Mouse (Mus musculus): Measurements from ENCODE around the gene Sf3b4. TPM values are rescaled to one million over a fixed set of nuclear protein-coding genes. Genes with fewer than 3 reads are reported as not detected.

The Sf3b4 gene
- polyA plus RNA-seq, 1 experiment from 2014 or later = 259 TPM

DNA sequence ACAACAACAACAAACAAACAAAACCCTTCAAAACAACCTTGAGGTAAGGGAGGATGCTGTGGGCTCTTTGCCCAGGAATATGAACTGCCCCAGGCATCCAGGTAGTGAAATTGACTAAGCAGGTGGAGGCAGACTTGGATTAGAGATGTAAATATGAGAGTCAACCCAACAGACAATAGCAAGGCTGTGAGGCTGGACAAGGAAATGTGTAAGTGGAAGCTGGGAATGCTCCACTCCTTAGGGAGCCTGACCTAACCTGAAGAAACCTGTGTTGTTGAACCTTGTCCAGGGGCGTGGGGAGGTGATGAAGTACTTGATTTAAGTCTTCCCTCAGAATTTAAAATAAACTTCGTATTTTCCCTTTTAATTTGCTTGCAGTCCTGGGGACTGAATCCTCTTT is 6.8 kb downstream of the Sf3b4 start:
- Histone ChIP-seq H3K4me2 (ENCODE audit: low read depth, severe bottlenecking) (no peak overlapping the region), H3K36me3 (ENCODE audit: control insufficient read depth, insufficient read depth, low read length) (peaks cover 17% of the 10 kb centered on the region), H3K27me3 (ENCODE audit: control insufficient read depth, insufficient read depth, low read length) (no peaks in the 10 kb centered on the region), H3K27ac (replicated peaks; ENCODE audit: low read depth, low read length) (no peak overlapping the region), H3K4me1 (ENCODE audit: control insufficient read depth, insufficient read depth, low read length) (peaks cover 14% of the 10 kb centered on the region), H3K4me3 (ENCODE audit: low read depth, low read length) (no peak overlapping the region), H3K9me3 (ENCODE audit: control insufficient read depth, low read length) (no peaks in the 10 kb centered on the region), H3K9ac (ENCODE audit: low read length) (no peak overlapping the region)
- ATAC-seq (ENCODE audit: insufficient number of reproducible peaks, low FRiP score, low TSS enrichment, low read depth) (no peak), DNase-seq (ENCODE audit: low spot score) (no peak)
- WGBS = 96% methylated on average over 2 of the region's 2 CpGs

DNA sequence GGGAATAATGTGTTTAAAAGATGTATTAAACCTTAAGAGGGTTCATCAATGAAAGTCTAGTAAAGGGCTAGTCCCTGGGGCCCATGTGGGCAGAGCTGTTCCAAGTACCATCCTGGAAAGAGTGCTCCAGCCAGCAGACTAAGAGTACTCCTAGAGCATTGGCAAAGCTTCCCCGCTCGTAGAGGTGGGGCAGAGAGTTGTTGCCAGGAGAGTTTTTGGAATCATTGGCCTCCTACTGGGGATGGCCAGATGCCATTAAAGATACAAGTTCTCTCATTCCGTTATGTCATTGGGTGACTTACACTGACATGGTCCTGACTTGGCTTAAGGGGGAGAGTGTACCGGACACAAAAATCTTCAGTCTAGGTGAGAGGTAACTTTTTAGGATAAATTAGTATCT is 7.4 kb downstream of the Sf3b4 start:
- no peak overlapping the region for H3K27ac ChIP-seq (replicated peaks; ENCODE audit: low read depth, low read length)
- H3K27me3 ChIP-seq (ENCODE audit: control insufficient read depth, insufficient read depth, low read length) = no peaks in the 10 kb centered on the region
- peaks cover 13% of the 10 kb centered on the region for H3K36me3 ChIP-seq (ENCODE audit: control insufficient read depth, insufficient read depth, low read length)
- H3K4me2 ChIP-seq (ENCODE audit: low read depth, severe bottlenecking) = no peak overlapping the region
- 69% methylated on average over 4 of the region's 4 CpGs for WGBS
- no peak overlapping the region for H3K4me3 ChIP-seq (ENCODE audit: low read depth, low read length)
- ATAC-seq (ENCODE audit: insufficient number of reproducible peaks, low FRiP score, low TSS enrichment, low read depth) (no peak), DNase-seq (ENCODE audit: low spot score) (no peak)
- H3K9ac ChIP-seq (ENCODE audit: low read length) = no peak overlapping the region
- no peaks in the 10 kb centered on the region for H3K9me3 ChIP-seq (ENCODE audit: control insufficient read depth, low read length)
- H3K4me1 ChIP-seq (ENCODE audit: control insufficient read depth, insufficient read depth, low read length) = peaks cover 14% of the 10 kb centered on the region

DNA sequence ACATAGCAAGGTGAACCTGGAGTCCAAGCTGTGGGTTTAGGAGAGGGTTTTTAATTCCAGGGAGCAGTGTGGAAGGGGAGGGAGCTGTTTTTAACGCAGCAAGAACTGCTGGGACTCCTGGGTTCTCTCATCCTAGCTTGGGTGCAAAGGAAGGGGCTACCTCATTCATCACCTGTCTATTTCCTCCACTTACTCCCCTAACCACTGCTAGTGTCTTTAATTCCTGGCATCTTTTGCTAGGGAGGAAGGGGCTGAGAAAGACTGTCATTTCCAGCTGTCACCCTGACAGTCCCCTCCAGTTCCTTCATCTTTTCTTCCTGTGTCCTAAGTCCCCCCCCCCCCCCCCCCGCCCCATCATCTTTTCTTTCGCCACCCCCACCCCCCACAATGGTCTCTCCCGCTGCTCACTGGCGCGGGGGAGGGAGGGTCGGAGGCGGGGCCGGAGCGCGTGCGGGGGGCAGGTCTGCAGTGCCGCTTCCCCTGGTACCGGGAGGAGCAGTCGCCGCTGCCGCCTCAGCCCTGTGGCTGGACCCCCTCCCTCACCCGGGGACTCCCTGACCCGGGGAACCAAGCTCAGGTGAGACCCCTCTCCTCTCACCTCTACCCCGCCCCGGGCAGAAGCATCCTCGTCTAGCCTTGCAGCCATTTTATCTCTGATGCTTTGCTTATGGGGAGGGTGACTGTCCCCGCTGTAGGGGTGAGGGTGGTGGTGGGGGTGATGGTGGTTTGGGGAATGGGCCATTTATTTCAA is 8.8 kb downstream of the Sf3b4 start, which contains the start of gene Sv2a:
Sv2a (plus strand) TSS at position 425 of the 751 bp plus-strand sequence.
- peak within 1 kb of the TSS; percentile 69 for H3K9ac ChIP-seq (ENCODE audit: low read length)
- peaks cover 10% of the 10 kb centered on the region for H3K36me3 ChIP-seq (ENCODE audit: control insufficient read depth, insufficient read depth, low read length)
- H3K27me3 ChIP-seq (ENCODE audit: control insufficient read depth, insufficient read depth, low read length) = no peaks in the 10 kb centered on the region
- WGBS = under 1% methylated on average over 13 of the region's 23 CpGs
- ATAC-seq (ENCODE audit: insufficient number of reproducible peaks, low FRiP score, low TSS enrichment, low read depth) (peak; percentile 23; the same call in 1 of the 2 replicates), DNase-seq (ENCODE audit: low spot score) (peak; percentile 50)
- H3K4me1 ChIP-seq (ENCODE audit: control insufficient read depth, insufficient read depth, low read length) = peaks cover 14% of the 10 kb centered on the region
- peak within 1 kb of the TSS; percentile 48 for H3K4me3 ChIP-seq (ENCODE audit: low read depth, low read length)
- no peaks in the 10 kb centered on the region for H3K9me3 ChIP-seq (ENCODE audit: control insufficient read depth, low read length)
- H3K4me2 ChIP-seq (ENCODE audit: low read depth, severe bottlenecking) = peak within 1 kb of the TSS; percentile 77
- H3K27ac ChIP-seq (replicated peaks; ENCODE audit: low read depth, low read length) = no peak within 1 kb of the TSS

DNA sequence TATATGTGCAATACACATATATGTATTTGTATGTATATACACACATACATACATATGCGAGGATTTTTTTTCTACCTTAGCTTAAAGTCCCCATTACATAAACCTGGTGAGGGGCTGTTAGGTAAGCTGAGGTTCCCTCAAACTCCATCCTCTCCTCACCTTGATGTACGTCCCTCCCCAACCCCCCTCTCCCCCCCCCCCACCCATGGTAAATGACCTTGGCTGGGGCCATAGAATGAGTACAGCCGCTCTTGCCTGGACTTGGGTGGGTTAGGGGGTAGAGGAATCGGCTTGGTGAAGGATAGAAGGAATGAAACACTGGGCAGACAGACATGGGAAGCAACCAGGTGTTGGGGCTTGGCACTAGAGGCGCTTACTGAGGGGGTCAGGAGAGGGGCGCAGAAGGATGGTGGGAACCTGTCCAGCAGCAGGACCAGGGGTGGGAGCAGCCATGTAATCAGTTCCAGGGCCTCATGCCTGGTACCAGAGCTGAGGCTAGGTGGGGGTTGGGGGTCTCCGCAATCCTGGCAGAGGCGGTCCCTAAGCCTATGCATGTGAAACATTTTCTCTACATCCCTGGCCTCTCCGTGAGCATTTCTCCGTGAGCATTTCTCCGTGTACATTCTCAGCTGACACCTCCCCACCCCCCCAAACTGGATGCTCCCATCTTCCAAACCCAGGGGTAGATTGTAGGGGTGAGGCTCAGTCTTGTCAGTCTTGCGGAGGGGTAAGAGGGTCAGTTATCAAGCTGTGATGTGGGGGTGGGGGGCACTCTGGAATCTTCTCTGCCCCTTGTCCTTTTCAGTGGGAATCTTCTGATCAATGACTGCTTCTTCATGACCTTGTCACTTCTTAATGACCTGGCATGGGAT is 9.6 kb downstream of the Sf3b4 start:
- 30% methylated on average over 12 of the region's 12 CpGs for WGBS
- DNase-seq (ENCODE audit: low spot score) (no peak), ATAC-seq (ENCODE audit: insufficient number of reproducible peaks, low FRiP score, low TSS enrichment, low read depth) (no peak)
- H3K36me3 ChIP-seq (ENCODE audit: control insufficient read depth, insufficient read depth, low read length) = peaks cover 2% of the 10 kb centered on the region; the same call in 1 of the 2 replicates
- H3K9ac ChIP-seq (ENCODE audit: low read length) = no peak overlapping the region
- H3K27ac ChIP-seq (replicated peaks; ENCODE audit: low read depth, low read length) = no peak overlapping the region
- peak overlapping the region; percentile 77 for H3K4me2 ChIP-seq (ENCODE audit: low read depth, severe bottlenecking)
- no peaks in the 10 kb centered on the region for H3K27me3 ChIP-seq (ENCODE audit: control insufficient read depth, insufficient read depth, low read length)
- H3K4me3 ChIP-seq (ENCODE audit: low read depth, low read length) = peak overlapping the region; percentile 48; the same call in 1 of the 2 replicates
- peaks cover 14% of the 10 kb centered on the region for H3K4me1 ChIP-seq (ENCODE audit: control insufficient read depth, insufficient read depth, low read length)
- no peaks in the 10 kb centered on the region for H3K9me3 ChIP-seq (ENCODE audit: control insufficient read depth, low read length)

- Histone ChIP-seq H3K9ac (ENCODE audit: low read length) (no peak overlapping the region), H3K36me3 (ENCODE audit: control insufficient read depth, insufficient read depth, low read length) (peaks cover 2% of the 10 kb centered on the region; the same call in 1 of the 2 replicates), H3K4me3 (ENCODE audit: low read depth, low read length) (no peak overlapping the region), H3K9me3 (ENCODE audit: control insufficient read depth, low read length) (no peaks in the 10 kb centered on the region), H3K4me2 (ENCODE audit: low read depth, severe bottlenecking) (no peak overlapping the region), H3K27me3 (ENCODE audit: control insufficient read depth, insufficient read depth, low read length) (no peaks in the 10 kb centered on the region), H3K27ac (replicated peaks; ENCODE audit: low read depth, low read length) (no peak overlapping the region), H3K4me1 (ENCODE audit: control insufficient read depth, insufficient read depth, low read length) (peaks cover 14% of the 10 kb centered on the region)
- ATAC-seq (ENCODE audit: insufficient number of reproducible peaks, low FRiP score, low TSS enrichment, low read depth) = no peak
- WGBS = 15% methylated on average over 4 of the region's 4 CpGs
- no peak for DNase-seq (ENCODE audit: low spot score)
Measured at GRCm38 (mm10) chr3:96182382-96182776, 10.2 kb downstream of the Sf3b4 start.

DNA sequence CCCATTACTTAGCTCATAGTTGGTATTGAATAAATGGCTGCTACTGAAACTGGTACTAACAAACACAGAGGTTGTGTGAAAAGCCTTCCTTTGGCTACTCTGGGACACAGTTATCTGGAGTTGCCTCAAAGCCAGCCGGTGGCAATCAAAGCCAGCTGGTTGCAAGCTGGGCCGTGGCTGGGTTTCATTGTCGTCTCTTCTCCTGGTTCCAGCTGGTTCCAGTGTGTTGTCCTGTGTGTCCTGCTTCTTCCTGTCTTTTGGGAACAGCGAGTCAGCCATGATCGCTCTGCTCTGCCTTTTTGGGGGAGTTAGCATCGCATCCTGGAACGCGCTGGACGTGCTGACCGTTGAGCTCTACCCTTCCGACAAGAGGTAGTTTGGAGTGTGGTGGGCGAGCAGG is 20.8 kb downstream of the Sf3b4 start:
- Histone ChIP-seq H3K4me1 (ENCODE audit: control insufficient read depth, insufficient read depth, low read length) (peaks cover 4% of the 10 kb centered on the region; the same call in 1 of the 2 replicates), H3K9ac (ENCODE audit: low read length) (no peak overlapping the region), H3K4me2 (ENCODE audit: low read depth, severe bottlenecking) (no peak overlapping the region), H3K4me3 (ENCODE audit: low read depth, low read length) (no peak overlapping the region), H3K36me3 (ENCODE audit: control insufficient read depth, insufficient read depth, low read length) (no peaks in the 10 kb centered on the region), H3K9me3 (ENCODE audit: control insufficient read depth, low read length) (no peaks in the 10 kb centered on the region), H3K27ac (replicated peaks; ENCODE audit: low read depth, low read length) (no peak overlapping the region), H3K27me3 (ENCODE audit: control insufficient read depth, insufficient read depth, low read length) (no peaks in the 10 kb centered on the region)
- peak; percentile 41 for DNase-seq (ENCODE audit: low spot score)
- 61% methylated on average over 12 of the region's 12 CpGs for WGBS
- no peak for ATAC-seq (ENCODE audit: insufficient number of reproducible peaks, low FRiP score, low TSS enrichment, low read depth)

DNA sequence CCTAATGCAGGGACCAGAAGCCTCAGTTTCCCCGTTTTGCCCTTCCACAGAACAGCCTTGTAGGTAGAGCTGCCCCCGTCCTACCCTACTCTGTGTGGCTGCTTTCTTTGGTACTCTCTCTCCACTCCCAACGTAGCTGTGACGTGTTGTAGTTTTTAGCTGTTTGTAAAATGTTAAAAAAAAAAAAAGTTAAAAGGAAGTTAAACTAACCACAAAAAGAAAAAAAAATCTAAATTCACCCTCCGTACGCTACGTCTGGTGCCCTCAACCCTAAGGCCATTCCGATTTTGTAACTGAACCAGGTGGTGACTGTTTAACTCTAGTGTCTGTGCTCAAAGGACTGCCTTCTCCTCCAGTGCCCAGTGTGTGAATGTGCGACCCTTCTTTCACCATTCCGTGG is 22.8 kb downstream of the Sf3b4 start:
- Histone ChIP-seq H3K9ac (ENCODE audit: low read length) (no peak overlapping the region), H3K4me1 (ENCODE audit: control insufficient read depth, insufficient read depth, low read length) (peaks cover 4% of the 10 kb centered on the region; the same call in 1 of the 2 replicates), H3K27ac (replicated peaks; ENCODE audit: low read depth, low read length) (no peak overlapping the region), H3K36me3 (ENCODE audit: control insufficient read depth, insufficient read depth, low read length) (no peaks in the 10 kb centered on the region), H3K4me2 (ENCODE audit: low read depth, severe bottlenecking) (no peak overlapping the region), H3K9me3 (ENCODE audit: control insufficient read depth, low read length) (no peaks in the 10 kb centered on the region), H3K27me3 (ENCODE audit: control insufficient read depth, insufficient read depth, low read length) (no peaks in the 10 kb centered on the region), H3K4me3 (ENCODE audit: low read depth, low read length) (no peak overlapping the region)
- ATAC-seq (ENCODE audit: insufficient number of reproducible peaks, low FRiP score, low TSS enrichment, low read depth) (no peak), DNase-seq (ENCODE audit: low spot score) (no peak)
- 88% methylated on average over 10 of the region's 10 CpGs for WGBS

DNA sequence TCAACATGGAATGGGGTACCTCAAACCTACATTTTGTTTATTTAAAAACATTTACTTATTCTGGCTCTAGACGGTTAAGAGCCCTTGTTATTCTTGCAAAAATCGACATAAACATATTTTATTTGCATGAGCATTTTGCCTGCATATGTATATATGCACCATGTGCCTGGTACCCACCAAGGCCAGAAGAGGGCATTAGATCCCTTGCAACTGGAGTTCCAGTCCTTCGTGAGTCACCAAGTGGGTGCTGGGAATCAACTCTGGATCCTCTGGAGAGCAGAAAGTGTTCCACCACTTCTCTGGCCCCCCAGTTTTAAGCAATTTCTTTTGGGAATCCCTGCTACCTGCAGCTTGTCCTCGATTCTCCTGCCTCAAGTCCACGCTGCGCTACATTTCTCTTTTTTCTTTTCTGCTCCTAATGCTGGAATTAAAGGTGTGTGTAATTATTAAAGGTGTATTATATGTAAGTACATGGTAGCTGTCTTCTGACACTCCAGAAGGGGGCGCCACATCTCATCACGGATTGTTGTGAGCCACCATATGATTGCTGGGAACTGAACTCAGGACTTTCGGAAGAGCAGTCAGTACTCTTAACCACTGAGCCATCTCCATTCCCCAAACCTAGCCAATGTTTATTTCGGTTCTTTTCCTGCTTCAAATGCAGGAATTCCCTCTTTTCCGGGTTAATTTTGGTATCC is 23.6 kb downstream of the Sf3b4 start:
- peaks cover 4% of the 10 kb centered on the region; the same call in 1 of the 2 replicates for H3K4me1 ChIP-seq (ENCODE audit: control insufficient read depth, insufficient read depth, low read length)
- DNase-seq (ENCODE audit: low spot score) (no peak), ATAC-seq (ENCODE audit: insufficient number of reproducible peaks, low FRiP score, low TSS enrichment, low read depth) (no peak)
- WGBS = 94% methylated on average over 11 of the region's 11 CpGs
- no peak overlapping the region for H3K27ac ChIP-seq (replicated peaks; ENCODE audit: low read depth, low read length)
- no peaks in the 10 kb centered on the region for H3K27me3 ChIP-seq (ENCODE audit: control insufficient read depth, insufficient read depth, low read length)
- H3K4me3 ChIP-seq (ENCODE audit: low read depth, low read length) = no peak overlapping the region
- no peaks in the 10 kb centered on the region for H3K36me3 ChIP-seq (ENCODE audit: control insufficient read depth, insufficient read depth, low read length)
- H3K9ac ChIP-seq (ENCODE audit: low read length) = no peak overlapping the region
- no peaks in the 10 kb centered on the region for H3K9me3 ChIP-seq (ENCODE audit: control insufficient read depth, low read length)
- no peak overlapping the region for H3K4me2 ChIP-seq (ENCODE audit: low read depth, severe bottlenecking)

Data from limb, embryonic 11.5 days (tissue).